Mouse (Mus musculus) 3134 (cell line): ENCODE measurements around the gene Hist1h1c.
"Not testable (repeated sequence)": the region's sequence is repeated elsewhere in the genome, so short reads cannot be mapped to it uniquely, and the experiment has no call there.

Experiments
- DNase-seq: peaks from one replicate; pipeline ENCODE4 v3.0.0-alpha.2; 2011; ENCODE audit warnings: low spot score; ENCODE audit not compliant: insufficient read length; ENCODE audit errors: extremely low read depth

Hist1h1c gene

GRCm38 (mm10) chr13:23716261-23717042 is 22.2 kb upstream of the Hist1h1c start:
- no peak for DNase-seq

- no peak for DNase-seq
Measured at GRCm38 (mm10) chr13:23717176-23717575, 21.4 kb upstream of the Hist1h1c start.

- DNase-seq: not testable (repeated sequence)
Measured at GRCm38 (mm10) chr13:23717593-23718245, 20.9 kb upstream of the Hist1h1c start.

DNA sequence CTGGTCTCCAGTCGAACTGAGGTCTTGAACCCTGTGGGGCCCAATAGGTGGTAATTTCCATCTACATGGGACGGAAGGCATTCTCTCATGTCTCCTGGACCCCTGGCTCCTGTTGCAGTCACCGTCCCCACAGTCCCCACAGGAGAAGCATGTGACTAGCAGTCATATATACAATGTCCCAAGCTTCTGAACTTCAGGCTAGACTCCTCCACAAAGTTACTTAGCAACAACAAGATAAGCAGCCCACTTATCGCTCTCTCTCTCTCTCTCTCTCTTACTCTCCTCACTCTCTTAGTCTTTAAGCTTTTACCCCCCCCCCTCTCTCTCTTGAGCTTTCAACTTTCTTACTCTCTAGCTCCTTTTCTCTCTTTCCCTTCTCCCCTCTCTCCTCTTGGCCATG is 14.4 kb upstream of the Hist1h1c start:
- DNase-seq: no peak

GRCm38 (mm10) chr13:23725213-23725612 is 13.4 kb upstream of the Hist1h1c start:
- DNase-seq: no peak

DNA sequence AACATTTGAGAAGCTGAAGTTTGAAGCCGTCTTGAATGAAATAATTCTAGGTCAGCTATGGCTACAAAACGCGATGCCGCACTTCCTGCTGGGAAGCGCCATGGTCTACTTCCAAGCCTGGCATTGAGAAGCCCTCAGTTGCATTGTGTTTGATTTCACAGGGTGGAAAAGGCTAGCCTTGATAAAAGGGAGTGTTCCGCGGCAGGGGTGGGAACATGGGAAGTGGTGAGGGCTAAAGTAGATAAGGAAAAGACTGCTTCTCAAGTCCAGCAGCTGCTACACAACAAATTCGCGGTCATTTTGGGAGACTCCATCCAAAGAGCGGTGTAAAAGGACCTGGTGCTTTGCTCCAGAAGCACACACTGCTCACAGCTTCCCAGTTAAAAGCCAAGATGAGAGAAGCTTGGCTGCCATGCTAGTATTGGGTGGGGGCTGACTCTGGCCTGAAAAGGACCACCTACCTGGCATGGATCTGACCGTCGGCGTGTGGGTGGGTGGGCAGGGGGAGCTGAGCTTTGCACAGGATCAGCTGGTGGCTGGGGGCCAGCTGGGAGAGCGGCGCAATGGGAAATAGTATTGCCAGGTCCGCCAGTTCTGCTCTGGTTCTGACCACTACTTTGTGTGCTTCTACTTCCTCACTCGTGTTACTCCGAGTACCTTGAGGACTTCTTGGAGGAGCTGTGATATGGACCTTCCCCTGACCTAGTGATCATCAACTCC is 10.0 kb upstream of the Hist1h1c start:
- DNase-seq: no peak

DNA sequence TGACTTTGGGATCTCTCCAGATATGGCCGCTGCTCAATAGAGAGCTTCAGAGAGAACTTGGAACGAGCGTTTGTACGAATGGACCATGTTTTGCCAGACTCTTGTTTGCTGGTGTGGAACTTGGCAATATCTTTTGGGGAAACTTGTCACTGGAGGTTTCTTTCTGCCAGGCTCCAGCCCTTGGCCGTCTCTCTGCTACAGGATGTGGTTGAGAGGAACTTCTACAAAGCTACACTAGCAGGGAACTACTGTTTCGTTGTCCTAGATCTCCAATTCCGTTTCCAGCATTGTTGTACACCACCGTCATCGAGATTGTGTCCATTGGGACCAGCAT is 9.4 kb upstream of the Hist1h1c start:
- no peak for DNase-seq

DNA sequence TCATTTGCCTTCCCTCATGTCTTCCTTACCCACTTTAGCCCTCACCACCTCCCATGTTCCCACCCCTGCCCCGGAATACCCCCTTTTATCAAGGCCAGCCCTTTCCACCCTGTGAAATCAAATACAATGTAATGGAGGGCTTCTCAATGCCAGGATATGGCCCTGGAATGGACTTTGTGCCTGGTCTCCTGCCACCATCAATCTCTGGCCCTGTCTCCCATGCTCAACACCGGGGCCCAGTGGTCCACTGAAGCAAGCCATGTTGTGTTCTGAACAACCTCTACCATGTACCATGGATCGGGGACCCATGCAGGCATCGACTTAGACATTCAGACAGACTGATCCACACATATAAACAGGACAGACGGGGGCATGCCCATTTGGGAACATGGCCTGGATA is 8.9 kb upstream of the Hist1h1c start:
- DNase-seq: no peak

DNA sequence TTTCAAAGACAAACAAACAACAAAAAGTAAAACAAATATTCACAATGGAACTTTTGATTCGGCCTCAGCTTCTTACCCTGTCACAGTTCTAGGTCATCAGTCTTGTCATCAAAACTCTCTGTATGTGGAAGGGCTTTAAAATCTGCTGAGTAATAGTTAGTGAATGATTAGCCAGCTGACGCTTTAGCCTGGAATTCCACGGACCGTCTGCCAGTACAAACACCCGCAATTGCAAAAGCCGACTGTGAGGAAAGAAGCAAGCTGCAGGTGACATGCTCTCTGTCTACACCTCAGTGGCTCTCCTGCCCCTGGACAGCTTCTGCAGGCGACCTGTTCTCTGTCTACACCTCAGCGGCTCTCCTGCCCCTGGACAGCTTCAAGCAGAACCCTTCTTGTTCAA is 8.1 kb upstream of the Hist1h1c start:
- peak; percentile 40 for DNase-seq

- peak; percentile 22 for DNase-seq
Measured at GRCm38 (mm10) chr13:23732156-23732804, 6.3 kb upstream of the Hist1h1c start.

GRCm38 (mm10) chr13:23737091-23737490 is 1.5 kb upstream of the Hist1h1c start:
- no peak for DNase-seq

- DNase-seq: peak; percentile 23
Measured at GRCm38 (mm10) chr13:23738041-23738440, 567 bp upstream of the Hist1h1c start.

- peak; percentile 96 for DNase-seq
Measured at GRCm38 (mm10) chr13:23739069-23739921, 687 bp downstream of the Hist1h1c start.

DNA sequence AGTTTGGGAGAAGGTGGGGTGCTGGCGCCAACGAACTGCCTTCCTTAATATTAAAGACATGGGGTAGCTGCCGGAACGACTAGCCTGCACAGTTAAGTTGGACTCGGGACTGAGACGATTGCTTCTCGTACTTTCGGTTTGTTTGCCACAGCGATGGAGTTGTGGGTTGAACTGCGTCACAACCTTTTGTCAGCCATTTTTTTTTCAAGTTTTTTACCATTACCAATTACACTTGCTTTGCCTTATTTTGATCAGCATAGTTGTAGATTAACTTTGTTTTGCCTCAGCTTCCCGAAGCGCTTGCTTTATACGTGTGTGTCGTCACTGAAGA is 1.3 kb downstream of the Hist1h1c start:
- DNase-seq: no peak

DNA sequence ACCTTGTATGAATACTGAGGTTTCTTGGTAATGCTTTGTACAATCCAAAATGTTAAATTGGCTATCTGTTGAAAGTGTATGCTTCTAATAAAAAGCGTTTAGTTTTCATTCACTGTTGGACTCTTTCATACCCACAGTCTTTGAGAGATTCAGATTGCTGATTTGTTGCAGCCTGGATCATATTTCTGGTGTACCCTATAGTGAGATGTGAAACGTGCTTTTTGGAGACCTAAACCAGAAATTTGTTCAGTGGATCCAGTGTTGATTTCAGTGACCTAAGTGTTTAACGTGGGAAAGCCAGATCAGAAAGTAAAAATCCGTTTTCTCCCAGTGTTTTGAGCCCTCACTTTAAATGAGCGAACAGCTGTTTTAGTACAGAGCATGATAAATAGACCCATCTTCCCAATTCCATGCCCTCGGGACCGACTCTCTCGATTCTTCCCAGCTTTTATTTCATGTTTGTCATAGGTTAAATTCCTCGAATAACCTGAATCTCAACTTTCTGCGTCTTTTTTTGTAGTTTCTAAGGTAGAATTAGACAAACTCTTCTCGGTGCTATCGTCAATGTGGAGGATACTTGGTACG is 1.7 kb downstream of the Hist1h1c start:
- no peak for DNase-seq

DNA sequence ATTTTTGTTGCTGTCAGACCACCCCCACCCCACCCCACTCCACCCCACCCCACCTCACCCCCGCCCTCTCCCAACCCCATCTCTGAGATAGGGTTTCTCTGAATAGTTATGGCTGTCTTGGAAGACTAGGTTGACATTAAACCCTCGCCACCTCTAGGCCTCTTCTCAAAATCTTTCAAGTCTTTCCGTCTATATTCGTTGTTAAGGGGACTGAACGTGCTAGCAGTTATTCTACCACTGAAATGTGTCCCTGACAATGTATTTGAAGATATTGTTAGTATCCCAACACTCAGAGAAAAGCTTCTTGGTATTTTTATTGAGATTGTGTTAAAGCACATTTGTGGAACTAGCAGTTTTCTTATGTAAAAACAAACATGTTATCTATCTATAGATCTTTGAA is 2.3 kb downstream of the Hist1h1c start:
- DNase-seq: peak; percentile 33

DNA sequence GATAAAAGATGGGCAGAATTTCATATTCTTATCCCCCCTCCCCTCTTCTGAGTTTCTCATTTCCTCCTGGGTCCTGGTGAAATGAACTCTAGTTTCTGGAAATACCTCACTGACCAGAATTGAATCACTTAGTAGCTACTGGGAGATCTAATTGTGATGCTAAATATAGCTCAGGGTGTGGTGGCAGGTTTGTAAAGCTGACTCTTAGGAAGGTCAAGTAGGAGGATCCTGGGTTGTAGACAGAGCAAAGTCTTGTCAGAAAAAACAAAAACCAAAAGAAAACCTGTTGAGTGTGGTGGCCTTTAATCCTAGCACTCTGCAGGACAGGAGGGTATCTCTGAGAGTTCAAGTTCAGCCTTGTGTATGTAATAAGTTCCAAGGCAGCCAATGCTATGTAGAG is 3.4 kb downstream of the Hist1h1c start:
- DNase-seq: no peak

GRCm38 (mm10) chr13:23743215-23743614 is 4.6 kb downstream of the Hist1h1c start:
- DNase-seq: peak; percentile 41

DNA sequence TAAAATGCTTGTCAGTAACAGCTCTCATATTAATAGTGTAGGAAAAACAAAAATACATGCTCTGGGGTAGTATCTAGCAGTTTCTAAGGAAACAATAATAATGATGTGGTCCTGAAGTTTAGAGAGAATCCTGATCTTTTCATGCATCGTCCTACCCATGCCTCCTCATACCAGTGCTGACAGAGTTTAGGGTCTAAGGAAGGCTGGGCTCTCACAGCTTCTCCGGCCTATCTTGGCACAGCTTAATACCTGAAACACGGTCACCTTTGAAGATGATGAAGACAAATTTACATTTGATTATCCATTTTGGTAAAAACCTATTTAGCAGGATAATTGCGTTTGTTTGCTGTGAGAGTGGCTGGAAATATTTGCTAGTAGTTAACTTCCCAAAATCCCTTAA is 5.4 kb downstream of the Hist1h1c start:
- peak; percentile 41 for DNase-seq
